Mouse (Mus musculus) forebrain, postnatal 0 days (tissue): ENCODE results near the gene Gys2. TPM values are rescaled to one million over a fixed set of nuclear protein-coding genes. Genes with fewer than 3 reads are reported as not detected.
"Not testable (repeated sequence)": the region's sequence is repeated elsewhere in the genome, so short reads cannot be mapped to it uniquely, and the experiment has no call there.

ENCODE experiments used
- ATAC-seq: fragments of 200-750 bp; cut with Nextera tagmentation; 2 replicates; pipeline ENCODE4 v1.8.0; 2017; ENCODE audit warnings: mild to moderate bottlenecking, moderate library complexity
- DNase-seq: peaks from one replicate; pipeline ENCODE4 v3.0.0-alpha.2; 2015
- H3K27ac ChIP-seq: fragments of 300-500 bp; sonication (generic); 2 replicates; pipeline ENCODE4 v1.5.1; 2014; ENCODE audit warnings: low read depth, mild to moderate bottlenecking, antibody characterized with exemption, low read length, moderate library complexity, mixed read lengths
- H3K27me3 ChIP-seq: fragments of 300-500 bp; sonication (generic); 2 replicates; pipeline ENCODE4 v1.6.1; 2014; ENCODE audit warnings: mild to moderate bottlenecking, low read length, mixed read lengths; ENCODE audit not compliant: insufficient read depth
- H3K36me3 ChIP-seq: fragments of 300-500 bp; sonication (generic); 2 replicates; pipeline ENCODE4 v1.6.1; 2014; ENCODE audit warnings: mild to moderate bottlenecking, moderate library complexity; ENCODE audit not compliant: insufficient read depth
- H3K4me1 ChIP-seq: fragments of 300-500 bp; sonication (generic); 2 replicates; pipeline ENCODE4 v1.6.1; 2014; ENCODE audit warnings: antibody characterized with exemption; ENCODE audit not compliant: insufficient read depth
- H3K4me2 ChIP-seq: fragments of 300-500 bp; sonication (generic); 2 replicates; pipeline ENCODE4 v1.6.1; 2014; ENCODE audit warnings: low read depth, mild to moderate bottlenecking, moderate library complexity
- H3K4me3 ChIP-seq: fragments of 300-500 bp; sonication (generic); 2 replicates; pipeline ENCODE4 v1.5.1; 2014; ENCODE audit warnings: low read depth, low read length, mixed read lengths
- H3K9ac ChIP-seq: fragments of 300-500 bp; sonication (generic); 2 replicates; pipeline ENCODE4 v1.6.1; 2014; ENCODE audit warnings: mild to moderate bottlenecking
- H3K9me3 ChIP-seq: fragments of 300-500 bp; sonication (generic); 2 replicates; pipeline ENCODE4 v1.6.1; 2016; ENCODE audit warnings: low read length
- CTCF ChIP-seq: sonication (generic); IDR thresholded peaks from 2 replicates; pipeline ENCODE4 v1.5.1; 2016; ENCODE audit warnings: antibody characterized with exemption, control low read depth, low read depth
- WGBS: fragments of 180-500 bp; shearing (Covaris S2); extraction: QIAGEN DNeasy Blood & Tissue Kit; methylation state at CpG from one replicate; pipeline ENCODE4 v1.1.7; 2014; 5-methylcytosine and 5-hydroxymethylcytosine counted together
- polyA plus RNA-seq: library from polyadenylated mRNA; unstranded; fragments of >200 nt; fragmentation: Nextera tagmentation; extraction: Ambion mirVana; gene quantifications from 2 replicates; pipeline ENCODE4 v1.2.1, GENCODE M21; 2015
- total RNA-seq: library from RNA; depleted of rRNA; stranded (reverse); fragments of >200 nt; gene quantifications from 2 replicates; pipeline ENCODE4 v1.2.3, GENCODE M21; 2014

Gene Gys2
- total and polyA plus RNA-seq, 2 experiments from 2014 or later, result 0.23 TPM; not detected in 1

DNA sequence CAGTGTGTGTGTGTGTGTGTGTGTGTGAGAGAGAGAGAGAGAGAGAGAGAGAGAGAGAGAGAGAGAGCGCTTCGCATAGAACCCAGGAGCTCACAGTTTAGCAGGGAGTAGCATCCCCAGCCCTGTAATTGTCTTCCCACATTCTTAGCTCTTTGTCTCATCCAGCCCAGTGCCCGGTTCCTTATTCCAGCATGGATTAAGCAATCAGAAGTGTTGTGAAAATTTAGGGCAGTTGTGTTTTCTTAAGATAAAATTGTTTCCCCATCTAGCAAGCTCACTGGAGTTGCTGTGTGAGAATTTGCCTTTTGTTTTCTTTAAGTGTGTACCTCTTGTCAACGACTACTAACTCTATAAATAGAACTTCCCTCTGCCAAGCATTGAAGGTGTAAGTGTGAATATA is 35.8 kb upstream of the Gys2 start:
- Histone ChIP-seq H3K36me3 (0 out of 2 replicates have a peak, but pooled peaks cover 5% of the 10 kb centered on the region), H3K9ac (no peak overlapping the region), H3K9me3 (no peaks in the 10 kb centered on the region), H3K4me2 (peak overlapping the region; percentile 87; the same call in 1 of the 2 replicates), H3K27me3 (0 out of 2 replicates have a peak, but pooled peaks cover 5% of the 10 kb centered on the region), H3K4me1 (0 out of 2 replicates have a peak, but pooled peaks cover 4% of the 10 kb centered on the region), H3K4me3 (no peak overlapping the region), H3K27ac (no peak overlapping the region)
- no peak for ATAC-seq
- no peak for TF ChIP-seq CTCF
- WGBS, result 27% methylated on average over 4 of the region's 4 CpGs
- DNase-seq, result no peak

DNA sequence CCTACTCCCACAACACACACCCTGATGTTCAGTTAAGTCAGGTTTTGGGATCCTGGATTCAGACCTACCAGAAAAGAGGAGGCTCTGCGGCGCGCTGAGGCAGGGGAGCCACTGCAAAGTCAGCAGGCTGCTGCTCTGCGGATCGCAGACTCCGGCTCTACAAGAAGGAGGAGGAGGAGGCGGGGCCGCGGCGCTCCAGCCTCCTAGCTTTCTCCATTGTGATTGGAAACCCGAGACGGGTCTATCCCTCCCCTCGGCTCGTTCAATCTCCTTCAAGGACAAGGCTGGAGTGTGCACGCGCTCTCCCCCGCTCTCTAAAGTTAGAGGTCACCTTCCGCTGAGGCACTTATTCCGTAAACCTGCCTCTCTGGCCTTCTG is 34.9 kb upstream of the Gys2 start, which contains the start of gene Ldhb:
TSS of gene Ldhb (minus strand) at position 173 of the 378 bp plus-strand sequence.
- under 1% methylated on average over 19 of the region's 19 CpGs for WGBS
- 0 out of 2 replicates have a peak, but pooled peaks cover 5% of the 10 kb centered on the region for H3K36me3 ChIP-seq
- H3K9ac ChIP-seq, result peak within 1 kb of the TSS; percentile 74
- peak; percentile 90 for DNase-seq
- H3K27me3 ChIP-seq, result 0 out of 2 replicates have a peak, but pooled peaks cover 5% of the 10 kb centered on the region
- H3K4me2 ChIP-seq, result peak within 1 kb of the TSS; percentile 87
- TF ChIP-seq CTCF, result no peak
- H3K27ac ChIP-seq, result peak within 1 kb of the TSS; percentile 64
- H3K4me3 ChIP-seq, result peak within 1 kb of the TSS; percentile 63
- peak; percentile 98 for ATAC-seq
- no peaks in the 10 kb centered on the region for H3K9me3 ChIP-seq
- H3K4me1 ChIP-seq, result 0 out of 2 replicates have a peak, but pooled peaks cover 4% of the 10 kb centered on the region

GRCm38 (mm10) chr6:142507033-142507784 is 34.3 kb upstream of the Gys2 start:
- Histone ChIP-seq H3K36me3 (0 out of 2 replicates have a peak, but pooled peaks cover 5% of the 10 kb centered on the region), H3K4me3 (peak overlapping the region; percentile 63), H3K4me1 (0 out of 2 replicates have a peak, but pooled peaks cover 4% of the 10 kb centered on the region), H3K9ac (peak overlapping the region; percentile 74), H3K9me3 (no peaks in the 10 kb centered on the region), H3K4me2 (peak overlapping the region; percentile 87), H3K27ac (peak overlapping the region; percentile 64), H3K27me3 (0 out of 2 replicates have a peak, but pooled peaks cover 5% of the 10 kb centered on the region)
- WGBS, result 2% methylated on average over 30 of the region's 30 CpGs
- DNase-seq, result no peak
- peak; percentile 70 for ATAC-seq
- TF ChIP-seq CTCF, result no peak

DNA sequence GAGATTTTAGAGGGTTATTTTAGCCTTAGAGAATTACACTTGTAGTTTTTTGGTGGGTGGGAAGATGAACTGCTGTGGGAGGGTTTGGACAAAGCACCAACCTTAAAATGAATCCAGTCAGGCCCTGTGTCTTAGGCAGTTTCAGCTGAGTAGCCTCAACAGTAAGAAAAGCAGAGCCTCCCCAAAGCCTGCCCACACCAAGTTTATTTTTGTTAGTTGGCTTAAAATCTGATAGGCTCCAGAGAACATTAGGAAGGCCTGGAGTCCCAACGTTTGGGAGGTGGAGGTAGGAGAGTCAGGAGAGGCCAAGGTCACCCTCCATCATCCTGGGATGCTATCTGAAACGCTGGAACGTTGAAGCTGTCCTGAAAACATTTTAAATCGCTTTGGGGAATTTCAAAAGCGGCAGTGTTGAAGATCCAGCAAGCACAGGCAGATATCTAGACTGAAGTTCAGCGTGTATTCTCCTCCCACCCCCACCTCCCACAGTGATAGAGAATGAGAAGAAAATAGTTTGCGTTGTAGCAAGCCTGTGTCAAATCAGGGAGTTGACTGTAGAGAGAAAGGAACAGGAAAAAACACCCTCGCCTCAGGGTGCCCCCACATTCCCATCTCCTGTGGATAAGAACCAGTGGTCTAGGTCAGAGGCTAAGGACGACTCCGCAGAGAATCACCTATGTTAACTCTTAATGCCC is 33.6 kb upstream of the Gys2 start:
- 6% methylated on average over 10 of the region's 10 CpGs for WGBS
- Histone ChIP-seq H3K36me3 (peaks cover 8% of the 10 kb centered on the region; the same call in 1 of the 2 replicates), H3K27ac (no peak overlapping the region), H3K4me3 (peak overlapping the region; percentile 63), H3K9me3 (no peaks in the 10 kb centered on the region), H3K4me2 (peak overlapping the region; percentile 87), H3K27me3 (0 out of 2 replicates have a peak, but pooled peaks cover 5% of the 10 kb centered on the region), H3K4me1 (0 out of 2 replicates have a peak, but pooled peaks cover 4% of the 10 kb centered on the region), H3K9ac (peak overlapping the region; percentile 74)
- no peak for TF ChIP-seq CTCF
- ATAC-seq (no peak), DNase-seq (no peak)

DNA sequence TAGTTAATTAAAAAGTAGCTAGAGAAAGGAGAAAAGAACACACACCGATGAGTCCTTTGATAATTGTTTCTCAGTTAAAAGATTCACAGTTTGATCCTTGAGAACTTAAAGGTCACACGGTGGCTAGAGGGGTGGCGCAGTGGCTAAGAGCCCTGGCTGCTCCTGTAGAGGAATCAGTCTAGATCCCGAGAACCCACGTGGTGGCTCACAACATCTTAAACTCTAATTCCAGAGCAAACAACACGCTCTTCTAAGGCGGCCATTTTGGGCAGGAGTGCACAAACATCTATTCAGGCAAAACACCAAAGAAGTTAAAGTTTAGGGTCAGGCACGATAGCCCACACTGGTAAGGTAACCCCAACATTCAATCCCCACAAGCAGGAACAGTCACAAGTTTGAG is 30.7 kb upstream of the Gys2 start:
- no peak overlapping the region for H3K4me2 ChIP-seq

DNA sequence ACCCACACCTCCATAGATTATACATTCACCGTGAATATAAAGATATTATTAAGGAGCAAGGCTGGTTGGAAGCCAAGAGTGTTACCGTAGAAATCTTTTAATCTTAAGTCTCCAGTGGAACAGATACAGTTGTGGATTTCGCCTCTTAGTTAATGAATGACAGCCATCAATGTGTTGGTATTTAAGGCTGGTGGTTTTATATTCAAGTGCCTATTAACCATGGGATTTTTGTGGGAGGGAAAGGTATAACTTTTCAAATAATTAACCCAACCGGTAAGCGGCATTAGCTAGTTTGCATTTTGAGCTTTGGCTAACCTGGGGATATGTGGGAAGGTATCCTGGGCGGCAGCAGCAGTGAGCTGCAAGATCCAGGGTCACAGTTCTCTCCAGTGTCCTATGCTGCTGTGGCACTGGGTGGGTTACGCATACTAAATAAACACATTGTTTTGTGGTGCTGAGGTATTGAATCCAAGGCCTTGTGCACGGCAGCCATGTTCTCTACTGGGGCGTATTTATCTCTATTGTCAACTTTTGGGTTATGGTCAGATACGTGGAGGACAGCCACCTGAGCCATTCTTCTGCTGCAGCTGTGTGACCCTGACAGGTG is 29.7 kb upstream of the Gys2 start:
- Histone ChIP-seq H3K9me3 (no peaks in the 10 kb centered on the region), H3K27ac (no peak overlapping the region), H3K9ac (no peak overlapping the region), H3K36me3 (peaks cover 27% of the 10 kb centered on the region), H3K4me3 (no peak overlapping the region), H3K4me1 (no peaks in the 10 kb centered on the region), H3K27me3 (no peaks in the 10 kb centered on the region), H3K4me2 (no peak overlapping the region)
- 84% methylated on average over 10 of the region's 10 CpGs for WGBS
- DNase-seq, result no peak
- ATAC-seq, result no peak
- no peak for TF ChIP-seq CTCF

More for the DNA sequence above, 30.7 kb upstream of the Gys2 start:
- ATAC-seq (no peak), DNase-seq (no peak)
- H3K4me1 ChIP-seq, result 0 out of 2 replicates have a peak, but pooled peaks cover 4% of the 10 kb centered on the region
- H3K9me3 ChIP-seq, result no peaks in the 10 kb centered on the region
- H3K27ac ChIP-seq, result no peak overlapping the region
- TF ChIP-seq CTCF, result no peak
- H3K36me3 ChIP-seq, result peaks cover 18% of the 10 kb centered on the region
- H3K4me3 ChIP-seq, result no peak overlapping the region
- 61% methylated on average over 8 of the region's 8 CpGs for WGBS
- no peak overlapping the region for H3K9ac ChIP-seq
- no peaks in the 10 kb centered on the region for H3K27me3 ChIP-seq

GRCm38 (mm10) chr6:142490114-142490513 is 17.2 kb upstream of the Gys2 start:
- not testable (repeated sequence) for H3K9me3 ChIP-seq, DNase-seq, ATAC-seq, H3K4me1 ChIP-seq, H3K4me3 ChIP-seq, H3K27me3 ChIP-seq, H3K4me2 ChIP-seq, H3K27ac ChIP-seq, H3K9ac ChIP-seq
- H3K36me3 ChIP-seq, result peaks cover 44% of the 10 kb centered on the region
- 93% methylated on average over 6 of the region's 6 CpGs for WGBS
